Mouse (Mus musculus): ENCODE measurements around the gene Itsn1. TPM values are rescaled to one million over a fixed set of nuclear protein-coding genes. Genes with fewer than 3 reads are reported as not detected.

Itsn1 gene
- 26.0 and 26.5 TPM in 2 replicates for polyA plus RNA-seq (2016; fragmentation: Nextera tagmentation; extraction: Ambion mirVana)

GRCm38 (mm10) chr16:91729066-91729482, at the start of gene Itsn1:
Gene Itsn1 (plus strand): TSS chr16:91729281.
- Histone ChIP-seq H3K27me3 (ENCODE audit: insufficient read depth, poor library complexity, severe bottlenecking) (no peaks in the 10 kb centered on the region), H3K27ac (peak within 1 kb of the TSS; percentile 96), H3K4me1 (peaks cover 30% of the 10 kb centered on the region), H3K9me3 (no peaks in the 10 kb centered on the region), H3K36me3 (peaks cover 9% of the 10 kb centered on the region; the same call in 1 of the 2 replicates), H3K4me3 (peak within 1 kb of the TSS; percentile 95)
- DNase-seq (ENCODE audit: low spot score), result peak; percentile 98
- WGBS, result under 1% methylated on average over 33 of the region's 33 CpGs

- H3K4me3 ChIP-seq, result no peak overlapping the region
- WGBS, result 80% methylated on average over 5 of the region's 5 CpGs
- H3K36me3 ChIP-seq, result peaks cover 94% of the 10 kb centered on the region
- no peaks in the 10 kb centered on the region for H3K4me1 ChIP-seq
- DNase-seq (ENCODE audit: low spot score), result no peak
- H3K9me3 ChIP-seq, result no peaks in the 10 kb centered on the region
- no peaks in the 10 kb centered on the region for H3K27me3 ChIP-seq (ENCODE audit: insufficient read depth, poor library complexity, severe bottlenecking)
- H3K27ac ChIP-seq, result no peak overlapping the region
Measured at GRCm38 (mm10) chr16:91680656-91681055, 48.4 kb upstream of the Itsn1 start.

- H3K9me3 ChIP-seq, result no peaks in the 10 kb centered on the region
- H3K27me3 ChIP-seq (ENCODE audit: insufficient read depth, poor library complexity, severe bottlenecking), result no peaks in the 10 kb centered on the region
- peaks cover 11% of the 10 kb centered on the region; the same call in 1 of the 2 replicates for H3K4me1 ChIP-seq
- H3K27ac ChIP-seq, result no peak overlapping the region
- 86% methylated on average over 5 of the region's 5 CpGs for WGBS
- no peak for DNase-seq (ENCODE audit: low spot score)
- peaks cover 54% of the 10 kb centered on the region for H3K36me3 ChIP-seq
- H3K4me3 ChIP-seq, result no peak overlapping the region
Measured at GRCm38 (mm10) chr16:91685526-91685925, 43.6 kb upstream of the Itsn1 start.

- no peaks in the 10 kb centered on the region for H3K27me3 ChIP-seq (ENCODE audit: insufficient read depth, poor library complexity, severe bottlenecking)
- H3K9me3 ChIP-seq, result no peaks in the 10 kb centered on the region
- H3K4me3 ChIP-seq, result no peak overlapping the region
- no peak overlapping the region for H3K27ac ChIP-seq
- no peak for DNase-seq (ENCODE audit: low spot score)
- WGBS, result 81% methylated on average over 5 of the region's 5 CpGs
- H3K4me1 ChIP-seq, result peaks cover 11% of the 10 kb centered on the region; the same call in 1 of the 2 replicates
- H3K36me3 ChIP-seq, result peaks cover 48% of the 10 kb centered on the region
Measured at GRCm38 (mm10) chr16:91686369-91686768, 42.7 kb upstream of the Itsn1 start.

GRCm38 (mm10) chr16:91688023-91688618, 41.0 kb upstream of the Itsn1 start:
- peaks cover 11% of the 10 kb centered on the region; the same call in 1 of the 2 replicates for H3K4me1 ChIP-seq
- no peaks in the 10 kb centered on the region for H3K9me3 ChIP-seq
- peaks cover 30% of the 10 kb centered on the region for H3K36me3 ChIP-seq
- H3K27ac ChIP-seq, result peak overlapping the region; percentile 92
- peak overlapping the region; percentile 76 for H3K4me3 ChIP-seq
- under 1% methylated on average over 50 of the region's 51 CpGs for WGBS
- H3K27me3 ChIP-seq (ENCODE audit: insufficient read depth, poor library complexity, severe bottlenecking), result no peaks in the 10 kb centered on the region
- DNase-seq (ENCODE audit: low spot score), result peak; percentile 77

- H3K27ac ChIP-seq, result peak within 1 kb of the TSS; percentile 92
- under 1% methylated on average over 70 of the region's 71 CpGs for WGBS
- no peaks in the 10 kb centered on the region for H3K27me3 ChIP-seq (ENCODE audit: insufficient read depth, poor library complexity, severe bottlenecking)
- peak; percentile 96 for DNase-seq (ENCODE audit: low spot score)
- H3K36me3 ChIP-seq, result peaks cover 28% of the 10 kb centered on the region
- peaks cover 11% of the 10 kb centered on the region; the same call in 1 of the 2 replicates for H3K4me1 ChIP-seq
- peak within 1 kb of the TSS; percentile 76 for H3K4me3 ChIP-seq
- no peaks in the 10 kb centered on the region for H3K9me3 ChIP-seq
Measured at GRCm38 (mm10) chr16:91688619-91689334, 40.3 kb upstream of the Itsn1 start, which contains the start of gene Donson. Gene Donson (minus strand): TSS chr16:91688770.

GRCm38 (mm10) chr16:91689791-91690190, 39.3 kb upstream of the Itsn1 start:
- H3K36me3 ChIP-seq, result peaks cover 21% of the 10 kb centered on the region
- DNase-seq (ENCODE audit: low spot score), result no peak
- no peaks in the 10 kb centered on the region for H3K9me3 ChIP-seq
- H3K27me3 ChIP-seq (ENCODE audit: insufficient read depth, poor library complexity, severe bottlenecking), result no peaks in the 10 kb centered on the region
- H3K4me1 ChIP-seq, result peaks cover 11% of the 10 kb centered on the region; the same call in 1 of the 2 replicates
- no peak overlapping the region for H3K27ac ChIP-seq
- 40% methylated on average over 7 of the region's 7 CpGs for WGBS
- H3K4me3 ChIP-seq, result peak overlapping the region; percentile 76; the same call in 1 of the 2 replicates

- H3K9me3 ChIP-seq, result no peaks in the 10 kb centered on the region
- DNase-seq (ENCODE audit: low spot score), result peak; percentile 90
- H3K4me3 ChIP-seq, result no peak overlapping the region
- peaks cover 32% of the 10 kb centered on the region for H3K36me3 ChIP-seq
- peaks cover 3% of the 10 kb centered on the region; the same call in 1 of the 2 replicates for H3K4me1 ChIP-seq
- whole genome bisulfite sequencing, result 26% methylated on average over 14 of the region's 14 CpGs
- H3K27ac ChIP-seq, result no peak overlapping the region
- no peaks in the 10 kb centered on the region for H3K27me3 ChIP-seq (ENCODE audit: insufficient read depth, poor library complexity, severe bottlenecking)
Measured at GRCm38 (mm10) chr16:91694455-91695084, 34.5 kb upstream of the Itsn1 start.

- H3K9me3 ChIP-seq, result no peaks in the 10 kb centered on the region
- H3K27me3 ChIP-seq (ENCODE audit: insufficient read depth, poor library complexity, severe bottlenecking), result no peaks in the 10 kb centered on the region
- no peak overlapping the region for H3K4me3 ChIP-seq
- no peak for DNase-seq (ENCODE audit: low spot score)
- no peak overlapping the region for H3K27ac ChIP-seq
- WGBS, result 57% methylated on average over 8 of the region's 8 CpGs
- H3K4me1 ChIP-seq, result no peaks in the 10 kb centered on the region
- H3K36me3 ChIP-seq, result peaks cover 36% of the 10 kb centered on the region
Measured at GRCm38 (mm10) chr16:91695108-91695755, 33.8 kb upstream of the Itsn1 start.

- no peaks in the 10 kb centered on the region for H3K9me3 ChIP-seq
- no peaks in the 10 kb centered on the region for H3K4me1 ChIP-seq
- no peaks in the 10 kb centered on the region for H3K27me3 ChIP-seq (ENCODE audit: insufficient read depth, poor library complexity, severe bottlenecking)
- H3K4me3 ChIP-seq, result no peak overlapping the region
- peaks cover 53% of the 10 kb centered on the region for H3K36me3 ChIP-seq
- H3K27ac ChIP-seq, result no peak overlapping the region
- 85% methylated on average over 1 of the region's 1 CpGs for WGBS
- DNase-seq (ENCODE audit: low spot score), result no peak
Measured at GRCm38 (mm10) chr16:91698995-91699394, 30.1 kb upstream of the Itsn1 start.

- no peak overlapping the region for H3K27ac ChIP-seq
- no peak overlapping the region for H3K4me3 ChIP-seq
- H3K4me1 ChIP-seq, result no peaks in the 10 kb centered on the region
- H3K36me3 ChIP-seq, result peaks cover 67% of the 10 kb centered on the region
- H3K9me3 ChIP-seq, result no peaks in the 10 kb centered on the region
- no peaks in the 10 kb centered on the region for H3K27me3 ChIP-seq (ENCODE audit: insufficient read depth, poor library complexity, severe bottlenecking)
- DNase-seq (ENCODE audit: low spot score), result no peak
- WGBS, result 85% methylated on average over 13 of the region's 13 CpGs
Measured at GRCm38 (mm10) chr16:91701908-91702307, 27.2 kb upstream of the Itsn1 start.

GRCm38 (mm10) chr16:91702771-91703188, 26.3 kb upstream of the Itsn1 start:
- DNase-seq (ENCODE audit: low spot score), result no peak
- Histone ChIP-seq H3K4me3 (no peak overlapping the region), H3K27me3 (ENCODE audit: insufficient read depth, poor library complexity, severe bottlenecking) (no peaks in the 10 kb centered on the region), H3K4me1 (no peaks in the 10 kb centered on the region), H3K36me3 (peaks cover 67% of the 10 kb centered on the region), H3K9me3 (no peaks in the 10 kb centered on the region), H3K27ac (no peak overlapping the region)
- WGBS, result 76% methylated on average over 3 of the region's 3 CpGs
